Mouse (Mus musculus) liver, embryonic 16.5 days (tissue): ENCODE data around the gene Srbd1. TPM values are rescaled to one million over a fixed set of nuclear protein-coding genes. Genes with fewer than 3 reads are reported as not detected.

Source experiments
- ATAC-seq: fragments of 200-750 bp; cut with Nextera tagmentation; 2 replicates; pipeline ENCODE4 v1.8.0; 2017; ENCODE audit warnings: low read depth, mild to moderate bottlenecking, moderate number of reproducible peaks, moderate library complexity
- H3K27ac ChIP-seq: fragments of 300-500 bp; sonication (generic); 2 replicates; pipeline ENCODE4 v1.5.1; 2014; ENCODE audit warnings: mild to moderate bottlenecking, low read length
- H3K27me3 ChIP-seq: fragments of 300-500 bp; sonication (generic); 2 replicates; pipeline ENCODE4 v1.6.1; 2014; ENCODE audit warnings: low read depth, low read length, mixed read lengths; ENCODE audit not compliant: control insufficient read depth, insufficient read depth
- H3K36me3 ChIP-seq: fragments of 300-500 bp; sonication (generic); 2 replicates; pipeline ENCODE4 v1.6.1; 2014; ENCODE audit warnings: mild to moderate bottlenecking; ENCODE audit not compliant: control insufficient read depth, insufficient read depth
- H3K4me1 ChIP-seq: fragments of 300-500 bp; sonication (generic); 2 replicates; pipeline ENCODE4 v1.6.1; 2014; ENCODE audit warnings: low read depth, low read length, mixed read lengths; ENCODE audit not compliant: control insufficient read depth
- H3K4me2 ChIP-seq: fragments of 300-500 bp; sonication (generic); 2 replicates; pipeline ENCODE4 v1.6.1; 2014; ENCODE audit warnings: low read depth, low read length, mixed read lengths
- H3K4me3 ChIP-seq: fragments of 300-500 bp; sonication (generic); 2 replicates; pipeline ENCODE4 v1.5.1; 2014; ENCODE audit warnings: low read depth, mild to moderate bottlenecking, low read length
- H3K9ac ChIP-seq: fragments of 300-500 bp; sonication (generic); 2 replicates; pipeline ENCODE4 v1.6.1; 2014; ENCODE audit warnings: low read depth, low read length
- H3K9me3 ChIP-seq: fragments of 300-500 bp; sonication (generic); replicated peaks from 2 replicates; pipeline ENCODE4 v1.6.1; 2016; ENCODE audit warnings: low read length; ENCODE audit not compliant: control insufficient read depth
- WGBS: fragments of 180-500 bp; shearing (Covaris S2); extraction: QIAGEN DNeasy Blood & Tissue Kit; methylation state at CpG from one replicate; pipeline ENCODE4 v1.1.7; 2014; ENCODE audit not compliant: insufficient replicate concordance; 5-methylcytosine and 5-hydroxymethylcytosine counted together
- polyA plus RNA-seq: library from polyadenylated mRNA; unstranded; fragments of >200 nt; fragmentation: Nextera tagmentation; extraction: Ambion mirVana; gene quantifications from 2 replicates; pipeline ENCODE4 v1.2.1, GENCODE M21; 2015

Gene Srbd1
- polyA plus RNA-seq, 1 experiment from 2014 or later: 8.6 TPM

DNA sequence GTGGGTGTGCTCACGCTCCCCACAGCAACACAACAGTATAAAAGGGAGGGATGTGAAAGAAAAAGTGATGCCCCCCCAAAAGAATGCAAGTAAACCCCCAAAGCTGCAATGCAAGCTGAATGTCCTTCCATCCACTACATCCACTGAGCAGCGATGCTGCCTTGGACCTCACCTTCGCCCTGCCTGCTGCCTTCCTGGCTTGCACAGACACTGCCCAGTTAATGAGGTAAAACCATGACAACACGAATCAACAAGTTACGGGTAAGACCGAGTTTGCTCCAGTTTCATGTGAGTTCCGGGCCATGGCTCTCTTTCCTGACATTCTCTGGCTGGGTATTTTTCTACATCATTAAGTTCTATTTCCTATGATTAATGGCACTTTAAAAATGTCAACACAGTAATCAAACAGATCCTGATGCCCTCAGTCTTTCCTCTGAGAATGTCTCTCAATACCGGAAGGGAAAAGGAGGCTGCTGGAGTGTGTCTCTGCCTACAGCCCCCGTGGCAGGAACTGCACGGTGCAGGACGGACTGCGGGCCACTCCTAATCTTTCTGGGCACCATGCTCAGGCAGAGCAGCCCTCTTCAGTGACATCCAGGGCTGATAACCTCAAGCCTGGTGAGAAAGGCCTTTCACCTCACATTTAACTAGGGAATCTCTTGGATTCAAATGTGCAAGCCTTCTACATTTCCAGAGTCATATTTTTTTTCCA, 155.8 kb downstream of the Srbd1 start:
- Histone ChIP-seq H3K4me3 (no peak overlapping the region), H3K4me2 (no peak overlapping the region), H3K9me3 (no peaks in the 10 kb centered on the region), H3K4me1 (no peaks in the 10 kb centered on the region), H3K27ac (no peak overlapping the region), H3K27me3 (no peaks in the 10 kb centered on the region), H3K9ac (no peak overlapping the region), H3K36me3 (no peaks in the 10 kb centered on the region)
- no peak for ATAC-seq
- whole genome bisulfite sequencing: 69% methylated on average over 12 of the region's 12 CpGs

DNA sequence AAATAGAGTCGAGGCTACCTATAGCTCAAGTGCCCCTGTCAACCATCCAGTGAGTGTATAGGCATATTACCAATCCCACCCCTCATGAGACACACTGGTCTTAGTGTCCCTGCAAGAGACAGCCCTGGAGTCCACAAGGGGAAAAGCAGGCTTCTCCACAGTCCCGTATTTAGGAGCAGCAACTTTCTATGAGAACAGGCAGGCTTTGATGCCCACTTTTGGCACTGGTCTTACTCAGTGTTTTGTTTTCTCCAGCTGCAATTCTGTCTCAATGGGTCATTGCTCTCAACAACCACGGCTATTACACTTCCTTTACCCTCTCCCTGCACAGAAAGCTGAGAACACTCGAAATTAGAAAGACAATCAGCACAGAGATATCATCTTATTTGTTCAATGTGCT, 157.4 kb downstream of the Srbd1 start:
- 57% methylated on average over 4 of the region's 4 CpGs for WGBS

DNA sequence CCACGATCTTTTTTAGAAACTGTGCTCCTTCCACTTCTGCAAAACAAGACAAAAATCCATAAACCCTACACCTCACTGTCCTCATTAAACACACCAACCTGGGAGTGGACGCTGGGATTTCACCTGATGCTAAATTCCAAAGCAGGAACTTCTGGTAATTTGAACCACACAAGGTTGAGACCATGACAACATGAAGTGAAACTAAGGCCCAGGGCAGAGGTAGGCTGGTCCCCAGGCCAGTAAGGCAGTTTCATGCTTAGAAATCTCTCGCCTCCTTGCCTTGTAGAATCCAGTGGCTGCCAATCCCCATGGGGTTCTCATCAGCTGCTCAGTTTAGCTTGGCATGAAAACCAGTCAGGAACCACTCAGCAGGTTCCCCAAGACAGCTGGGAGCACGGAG, 158.4 kb downstream of the Srbd1 start:
- WGBS: 60% methylated on average over 4 of the region's 4 CpGs
- Histone ChIP-seq H3K9me3 (no peaks in the 10 kb centered on the region), H3K4me2 (no peak overlapping the region), H3K27me3 (no peaks in the 10 kb centered on the region), H3K4me3 (no peak overlapping the region), H3K4me1 (no peaks in the 10 kb centered on the region), H3K27ac (no peak overlapping the region), H3K36me3 (peaks cover 2% of the 10 kb centered on the region; the same call in 1 of the 2 replicates), H3K9ac (no peak overlapping the region)
- no peak for ATAC-seq

More for the DNA sequence above, 157.4 kb downstream of the Srbd1 start:
- Histone ChIP-seq H3K9ac (no peak overlapping the region), H3K27ac (no peak overlapping the region), H3K4me3 (no peak overlapping the region), H3K27me3 (no peaks in the 10 kb centered on the region), H3K4me1 (no peaks in the 10 kb centered on the region), H3K36me3 (peaks cover 2% of the 10 kb centered on the region; the same call in 1 of the 2 replicates), H3K4me2 (no peak overlapping the region), H3K9me3 (no peaks in the 10 kb centered on the region)
- no peak for ATAC-seq

DNA sequence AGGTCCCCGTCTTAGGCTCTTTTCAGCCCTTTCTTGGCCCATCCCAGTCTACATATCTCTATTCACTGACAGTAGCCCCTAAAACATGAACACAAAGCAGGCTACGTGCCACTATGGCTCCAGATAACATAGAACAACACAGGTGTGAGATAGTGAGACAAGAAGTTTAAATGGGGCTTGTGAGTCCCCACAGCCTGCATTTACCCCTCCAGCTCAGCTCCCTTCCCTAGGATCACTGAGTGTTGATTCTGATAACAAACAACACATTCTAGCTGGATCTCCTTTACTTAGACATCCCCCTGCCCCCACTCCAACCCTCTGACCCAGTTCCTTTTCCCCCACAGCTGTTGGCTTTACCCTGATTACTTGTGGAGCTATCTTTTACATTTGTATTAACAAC, 158.8 kb downstream of the Srbd1 start:
- Histone ChIP-seq H3K4me3 (no peak overlapping the region), H3K36me3 (peaks cover 2% of the 10 kb centered on the region; the same call in 1 of the 2 replicates), H3K9me3 (no peaks in the 10 kb centered on the region), H3K4me2 (no peak overlapping the region), H3K9ac (no peak overlapping the region), H3K4me1 (no peaks in the 10 kb centered on the region), H3K27ac (no peak overlapping the region), H3K27me3 (no peaks in the 10 kb centered on the region)
- peak; percentile 61 for ATAC-seq
- 19% methylated on average over 2 of the region's 2 CpGs for whole genome bisulfite sequencing

DNA sequence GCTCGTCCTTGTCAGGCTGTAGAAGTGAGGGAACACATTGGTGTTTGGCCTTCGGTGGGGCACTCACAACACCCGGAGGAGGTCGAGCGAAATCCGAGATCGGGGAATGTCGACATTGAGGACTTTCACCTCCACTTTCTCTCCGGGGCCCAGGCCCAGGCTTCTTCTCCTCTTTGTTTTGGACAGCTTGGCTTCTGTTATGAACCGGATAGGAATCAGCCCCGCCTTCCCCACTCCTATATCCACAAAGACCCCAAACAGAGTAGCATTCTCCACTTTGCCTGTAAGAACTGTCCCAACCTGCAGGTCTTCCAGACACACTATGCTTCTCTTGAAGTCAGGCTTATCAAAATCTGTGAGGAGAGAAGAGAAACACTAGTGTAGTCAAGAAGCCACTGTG, 159.8 kb downstream of the Srbd1 start:
- WGBS: 81% methylated on average over 11 of the region's 11 CpGs
- Histone ChIP-seq H3K36me3 (peaks cover 2% of the 10 kb centered on the region; the same call in 1 of the 2 replicates), H3K9ac (no peak overlapping the region), H3K4me1 (no peaks in the 10 kb centered on the region), H3K9me3 (no peaks in the 10 kb centered on the region), H3K4me2 (no peak overlapping the region), H3K27me3 (no peaks in the 10 kb centered on the region), H3K4me3 (no peak overlapping the region), H3K27ac (no peak overlapping the region)
- no peak for ATAC-seq

DNA sequence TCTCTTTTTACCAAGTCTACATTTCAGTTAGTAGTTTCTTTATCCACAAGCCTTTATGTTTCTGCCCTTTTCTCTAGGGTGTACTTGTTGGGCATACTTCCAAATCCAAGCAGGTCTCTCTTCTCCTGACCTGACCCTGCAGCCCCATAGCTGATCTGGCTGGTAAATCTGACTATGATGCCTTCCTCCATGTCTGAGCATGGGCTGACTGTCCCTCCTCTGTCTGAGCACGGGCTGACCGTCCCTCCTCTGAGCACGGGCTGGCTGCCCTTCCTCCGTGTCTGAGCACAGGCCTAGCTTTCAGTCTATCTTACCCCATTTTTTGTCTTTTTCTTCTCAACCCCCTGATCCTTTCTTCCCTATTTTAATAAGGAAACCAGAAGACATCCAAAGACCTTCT, 162.7 kb downstream of the Srbd1 start:
- WGBS: 85% methylated on average over 4 of the region's 4 CpGs
- no peak overlapping the region for H3K4me2 ChIP-seq
- H3K9ac ChIP-seq: no peak overlapping the region

DNA sequence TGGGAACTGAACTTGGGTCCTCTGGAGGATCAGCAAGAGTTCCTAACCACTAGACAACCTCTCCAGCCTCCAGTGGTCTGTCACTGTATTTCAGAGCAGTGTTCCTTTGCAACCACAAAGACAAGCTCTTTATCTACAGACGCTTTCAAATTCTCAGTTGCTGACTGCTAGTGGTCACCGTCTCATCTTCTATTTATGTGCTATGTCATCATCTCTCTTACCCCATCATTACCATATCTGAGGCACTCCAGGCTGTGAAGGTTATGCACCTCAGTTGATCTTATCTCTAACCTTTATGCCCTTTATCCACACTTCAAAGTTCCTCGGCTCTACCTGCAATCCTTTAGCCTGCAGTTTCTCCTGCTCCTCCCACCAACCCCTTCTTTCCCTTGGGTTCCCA, 163.1 kb downstream of the Srbd1 start:
- Histone ChIP-seq H3K4me1 (no peaks in the 10 kb centered on the region), H3K36me3 (peaks cover 2% of the 10 kb centered on the region; the same call in 1 of the 2 replicates), H3K9me3 (no peaks in the 10 kb centered on the region), H3K4me2 (no peak overlapping the region), H3K27me3 (no peaks in the 10 kb centered on the region), H3K27ac (no peak overlapping the region), H3K4me3 (no peak overlapping the region), H3K9ac (no peak overlapping the region)
- no peak for ATAC-seq
- 71% methylated on average over 3 of the region's 3 CpGs for WGBS

More for the DNA sequence above, 162.7 kb downstream of the Srbd1 start:
- Histone ChIP-seq H3K4me3 (no peak overlapping the region), H3K9me3 (no peaks in the 10 kb centered on the region), H3K27ac (no peak overlapping the region), H3K27me3 (no peaks in the 10 kb centered on the region), H3K36me3 (peaks cover 2% of the 10 kb centered on the region; the same call in 1 of the 2 replicates), H3K4me1 (no peaks in the 10 kb centered on the region)
- ATAC-seq: no peak

DNA sequence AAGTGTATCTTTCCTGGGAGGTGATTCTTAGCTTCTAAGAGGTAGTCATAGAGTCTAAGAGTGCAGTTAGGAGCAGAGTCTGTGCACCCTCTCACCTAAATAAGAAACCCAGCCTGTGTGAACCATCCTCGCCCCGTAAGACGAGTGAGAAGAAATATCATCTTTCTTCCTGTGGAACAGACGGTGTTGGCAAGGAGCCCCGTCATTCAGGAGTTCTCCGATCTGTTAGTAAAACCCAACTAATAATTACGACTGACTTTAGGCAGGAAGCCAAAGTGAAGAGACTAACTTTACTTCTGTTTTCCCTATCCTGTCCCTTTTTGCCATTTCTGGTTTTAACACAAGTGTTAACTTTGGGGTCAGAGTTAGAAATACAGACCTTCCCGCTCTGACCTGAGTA, 166.1 kb downstream of the Srbd1 start:
- ATAC-seq: no peak
- Histone ChIP-seq H3K36me3 (peaks cover 2% of the 10 kb centered on the region; the same call in 1 of the 2 replicates), H3K4me2 (no peak overlapping the region), H3K9me3 (no peaks in the 10 kb centered on the region), H3K27me3 (no peaks in the 10 kb centered on the region), H3K27ac (no peak overlapping the region), H3K4me3 (no peak overlapping the region), H3K9ac (no peak overlapping the region), H3K4me1 (no peaks in the 10 kb centered on the region)
- 80% methylated on average over 8 of the region's 8 CpGs for WGBS

DNA sequence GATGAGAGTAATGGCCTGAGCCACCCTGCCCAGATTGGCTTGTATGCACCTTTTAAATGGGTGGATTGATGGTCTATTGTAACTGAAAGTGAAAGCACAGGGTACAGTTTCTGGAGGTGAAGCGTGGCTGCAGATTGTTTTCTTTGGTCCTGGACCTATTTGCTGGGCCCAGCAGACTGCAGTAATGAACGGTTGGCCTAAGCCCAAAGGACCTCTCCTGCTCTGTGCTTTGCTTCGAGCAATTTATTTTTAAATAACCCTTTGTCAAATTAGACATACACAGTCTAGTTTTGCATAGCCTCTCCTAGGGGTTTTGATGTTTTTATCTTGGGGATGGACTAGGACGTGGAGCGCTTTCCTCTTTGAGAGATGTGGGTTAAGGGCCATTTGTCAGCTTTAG, 169.9 kb downstream of the Srbd1 start:
- no peak for ATAC-seq
- WGBS: 80% methylated on average over 5 of the region's 5 CpGs
- no peaks in the 10 kb centered on the region for H3K27me3 ChIP-seq

More for the DNA sequence above, 169.9 kb downstream of the Srbd1 start:
- no peak overlapping the region for H3K9ac ChIP-seq
- no peaks in the 10 kb centered on the region for H3K36me3 ChIP-seq
- no peak overlapping the region for H3K4me2 ChIP-seq
- H3K9me3 ChIP-seq: no peaks in the 10 kb centered on the region
- no peak overlapping the region for H3K4me3 ChIP-seq
- no peak overlapping the region for H3K27ac ChIP-seq
- no peaks in the 10 kb centered on the region for H3K4me1 ChIP-seq
